Mouse (Mus musculus) NIH3T3 (cell line): Measurements from ENCODE around the gene Plekha6.

ENCODE experiments used
- DNase-seq: peaks from one replicate; pipeline ENCODE4 v3.0.0-alpha.2; 2012; ENCODE audit warnings: low read depth

Gene Plekha6

DNA sequence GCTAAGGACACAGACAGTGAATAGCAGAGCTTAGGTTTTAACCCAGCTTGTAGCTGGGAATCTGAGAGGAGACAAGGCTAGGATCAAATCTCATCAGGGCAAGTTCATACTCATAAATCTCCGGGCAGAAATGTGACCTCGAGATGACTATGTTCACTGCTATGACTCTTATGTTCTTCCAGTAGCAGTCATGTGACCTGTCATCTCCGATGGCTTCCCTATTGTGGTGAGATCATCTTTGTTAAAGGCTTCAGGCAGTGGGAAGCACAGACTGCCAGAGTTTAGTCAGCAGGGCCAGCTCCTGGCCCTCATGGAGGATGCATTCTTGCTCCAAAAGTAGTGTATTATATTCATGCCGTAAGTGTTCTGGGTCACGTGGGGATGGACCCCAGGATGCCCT is 113.0 kb downstream of the Plekha6 start:
- DNase-seq: no peak

DNA sequence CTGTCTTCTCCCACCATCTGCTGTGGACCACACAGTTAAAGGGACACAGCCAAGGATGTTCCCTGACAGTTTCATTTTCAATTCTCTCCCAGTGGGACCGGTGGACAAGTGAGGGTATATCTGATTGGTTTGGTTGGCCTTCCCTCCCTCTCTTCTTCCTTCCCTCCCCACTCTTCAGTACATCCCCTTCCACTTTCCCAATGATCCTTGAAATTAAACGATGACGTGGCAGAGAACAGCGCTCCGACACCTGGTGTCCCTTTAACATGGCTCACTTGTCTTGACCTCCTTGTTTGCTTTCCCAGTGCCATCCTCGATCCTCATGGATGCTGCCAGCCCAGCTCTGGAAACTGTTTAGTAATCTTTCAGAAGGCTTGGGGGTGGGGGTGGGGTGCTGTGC is 114.5 kb downstream of the Plekha6 start:
- no peak for DNase-seq

DNA sequence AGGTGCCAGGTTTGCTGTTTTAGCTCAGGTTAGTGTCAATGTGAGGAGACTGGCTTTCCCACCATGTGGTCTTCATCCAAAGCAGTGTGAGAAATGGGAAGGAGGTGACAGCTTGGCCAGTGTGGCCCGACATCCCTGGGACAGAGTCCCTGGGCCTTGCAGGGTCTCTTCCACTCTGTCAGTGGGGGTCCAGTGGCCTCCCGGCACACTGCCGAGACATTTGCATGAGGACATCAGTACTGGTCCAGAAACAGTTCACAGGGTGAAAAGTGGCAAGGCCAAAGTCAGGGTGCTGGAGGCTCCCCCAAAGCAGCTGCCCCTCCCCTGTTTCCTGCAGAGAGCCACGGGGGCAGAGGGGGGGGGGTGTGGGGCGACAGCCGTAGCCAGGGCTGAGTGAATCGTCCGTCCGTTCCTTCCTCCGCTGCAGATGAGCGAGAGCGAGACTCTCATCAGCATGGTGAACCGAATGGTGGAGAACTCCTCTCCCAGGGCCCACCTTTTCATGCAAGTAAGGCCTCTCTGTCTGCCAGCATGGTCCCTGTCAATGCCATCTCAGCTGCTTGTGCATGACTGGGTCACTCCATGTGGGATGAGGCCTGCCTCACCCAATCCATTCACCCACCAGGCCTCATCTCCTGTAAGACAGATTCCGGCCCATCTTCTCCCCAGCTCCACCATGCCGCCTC is 115.1 kb downstream of the Plekha6 start:
- no peak for DNase-seq

DNA sequence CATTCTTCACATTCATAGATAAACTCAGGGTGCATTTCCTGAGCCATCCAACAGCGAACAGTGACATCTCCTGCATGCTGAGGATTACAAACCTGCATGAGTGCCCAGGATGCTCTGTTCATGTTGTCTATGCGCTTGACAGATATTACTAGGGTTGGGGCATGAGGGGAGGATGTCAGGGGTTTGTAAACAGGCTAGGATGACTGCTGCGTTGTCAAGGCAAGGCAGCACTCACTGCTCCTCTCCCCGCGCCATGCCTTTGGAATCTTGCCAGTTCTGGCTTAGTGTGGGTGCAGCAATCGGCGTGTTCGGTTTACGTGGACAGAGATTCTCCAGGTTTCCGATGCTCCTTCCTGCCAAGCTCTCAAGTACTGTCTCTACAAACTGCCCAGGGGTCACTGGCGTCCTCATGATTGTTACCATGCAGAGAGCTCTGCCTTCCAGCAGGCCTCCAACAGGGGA is 115.7 kb downstream of the Plekha6 start:
- no peak for DNase-seq

DNA sequence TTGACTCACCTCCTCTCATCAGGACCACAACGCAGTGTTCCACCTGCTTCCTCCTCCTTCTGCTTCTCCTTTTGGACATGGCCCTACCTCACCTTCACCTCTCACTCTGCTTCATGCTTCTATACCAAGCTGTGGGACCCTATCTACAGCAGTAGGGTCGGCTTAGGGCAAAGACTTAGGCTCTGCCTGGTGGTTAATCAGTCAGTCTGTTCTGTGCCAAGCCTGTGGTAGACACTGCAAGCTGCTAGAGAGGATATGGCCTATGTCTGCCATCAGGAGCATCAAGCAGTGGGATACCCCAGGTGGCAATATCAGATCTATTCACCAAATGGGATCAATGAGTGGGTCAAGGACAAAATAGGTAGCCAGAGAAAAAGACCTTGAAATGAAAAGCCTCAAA is 116.5 kb downstream of the Plekha6 start:
- DNase-seq: no peak

DNA sequence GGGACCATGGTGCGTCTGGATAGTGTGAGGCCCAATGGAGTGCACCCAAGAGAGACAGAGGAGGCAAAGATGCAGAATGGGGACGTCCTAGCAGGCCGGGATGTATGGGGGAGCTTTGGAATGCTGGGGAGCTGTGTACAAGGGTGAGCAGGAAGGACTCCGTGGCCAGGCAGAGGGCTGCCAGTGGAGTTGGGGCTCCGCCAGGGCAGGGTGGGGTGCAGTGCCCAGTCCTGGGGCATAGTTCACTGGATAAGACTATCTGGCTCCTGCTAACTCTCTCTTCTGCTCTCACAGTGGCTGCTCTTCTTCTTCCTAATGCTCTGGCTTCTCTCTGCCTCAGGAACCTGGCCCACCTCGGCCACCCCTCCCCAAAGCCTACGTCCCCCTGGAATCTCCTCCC is 121.9 kb downstream of the Plekha6 start:
- no peak for DNase-seq

DNA sequence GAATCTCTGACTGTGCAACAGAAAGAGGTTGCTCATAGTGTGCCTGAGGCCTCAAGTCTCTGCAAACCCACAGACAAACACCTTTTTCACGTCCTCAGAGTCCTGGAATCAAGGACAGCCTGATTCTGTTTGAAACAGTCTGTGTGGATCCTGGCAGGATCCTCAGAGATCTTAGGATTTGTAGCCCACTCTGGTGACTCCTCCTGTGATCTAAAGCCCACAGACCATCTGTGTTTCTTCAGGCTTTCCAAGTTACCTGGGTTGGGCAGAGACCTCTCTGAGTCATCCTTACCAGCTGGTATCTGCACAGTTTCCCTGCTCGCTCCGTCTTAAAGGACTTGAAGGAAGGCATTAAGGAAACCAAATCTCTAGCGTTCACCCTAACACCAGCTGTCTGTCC is 123.0 kb downstream of the Plekha6 start:
- DNase-seq: no peak

DNA sequence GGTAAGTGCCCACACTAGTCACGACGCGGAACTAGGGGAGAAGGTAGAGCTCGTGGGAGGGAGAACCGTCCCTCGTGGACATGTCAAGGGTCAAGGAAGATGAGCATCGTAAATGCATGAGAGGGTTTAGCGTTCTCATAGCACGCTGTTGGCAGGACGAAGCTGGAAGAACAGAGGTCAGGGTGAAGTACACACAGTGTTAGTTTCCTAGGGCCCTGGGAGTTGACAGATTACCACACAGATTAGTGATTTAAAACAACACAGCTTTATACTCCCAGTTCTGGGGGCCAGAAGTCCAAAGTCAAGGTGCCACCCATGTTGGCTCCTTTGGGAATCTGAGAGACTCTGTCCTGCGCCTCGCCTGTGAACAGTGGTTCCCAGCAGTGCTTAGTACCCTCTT is 123.9 kb downstream of the Plekha6 start:
- no peak for DNase-seq

DNA sequence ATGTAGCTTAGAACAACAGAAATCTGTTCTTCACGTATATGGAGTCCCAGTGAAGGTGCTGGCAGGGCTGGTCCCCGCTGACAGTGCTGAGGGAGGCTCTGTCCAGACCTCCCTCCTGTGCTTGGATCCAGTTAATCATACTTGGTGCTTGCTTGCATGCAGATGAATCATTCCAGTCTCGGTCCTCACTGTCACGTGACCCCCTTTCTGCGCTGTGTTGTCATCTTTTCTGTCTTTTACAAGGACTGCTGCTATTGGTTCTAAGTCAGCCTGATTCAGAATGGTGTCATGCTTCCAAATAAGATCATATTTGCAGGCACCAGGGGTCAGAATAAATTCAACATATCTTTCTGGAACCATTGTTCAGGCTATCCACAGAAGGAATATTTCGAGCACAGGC is 127.9 kb downstream of the Plekha6 start:
- no peak for DNase-seq

DNA sequence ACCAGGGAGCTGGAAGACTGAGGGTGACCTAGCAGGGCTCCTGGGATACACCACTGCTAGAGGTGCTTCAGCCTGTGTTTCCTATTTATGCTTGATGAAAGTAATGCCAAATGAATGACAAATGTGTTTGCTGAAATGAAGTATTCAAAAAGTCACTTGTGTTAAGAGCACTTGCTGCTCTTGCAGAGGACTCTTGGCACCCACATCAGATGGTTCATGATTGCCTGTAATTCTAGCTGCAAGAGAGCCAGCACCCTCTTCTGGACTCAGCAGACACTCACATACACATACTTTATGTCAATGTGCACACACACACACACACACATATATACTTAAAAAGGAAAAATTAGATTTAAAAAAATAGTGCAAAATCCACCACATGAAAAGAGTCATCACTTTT is 128.6 kb downstream of the Plekha6 start:
- no peak for DNase-seq

DNA sequence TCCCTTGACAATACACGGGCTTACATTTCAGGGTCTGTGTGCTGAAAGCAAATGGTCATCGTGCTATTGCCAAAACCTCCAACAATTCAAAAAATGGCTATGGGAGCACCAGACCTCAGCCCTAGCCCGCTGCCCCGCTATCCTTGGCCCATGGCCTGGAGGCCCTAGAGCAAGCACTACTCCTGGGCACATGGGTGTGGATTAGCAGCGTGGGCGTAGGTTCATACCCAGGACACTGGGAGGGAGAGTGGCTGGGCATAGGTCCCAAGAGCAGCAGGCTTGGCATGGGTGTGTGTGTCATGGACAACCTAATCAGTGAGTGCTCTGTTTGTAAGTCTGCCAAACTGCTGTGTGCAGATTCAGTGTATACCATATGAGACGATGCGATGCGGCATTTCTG is 132.4 kb downstream of the Plekha6 start:
- peak; percentile 75 for DNase-seq

DNA sequence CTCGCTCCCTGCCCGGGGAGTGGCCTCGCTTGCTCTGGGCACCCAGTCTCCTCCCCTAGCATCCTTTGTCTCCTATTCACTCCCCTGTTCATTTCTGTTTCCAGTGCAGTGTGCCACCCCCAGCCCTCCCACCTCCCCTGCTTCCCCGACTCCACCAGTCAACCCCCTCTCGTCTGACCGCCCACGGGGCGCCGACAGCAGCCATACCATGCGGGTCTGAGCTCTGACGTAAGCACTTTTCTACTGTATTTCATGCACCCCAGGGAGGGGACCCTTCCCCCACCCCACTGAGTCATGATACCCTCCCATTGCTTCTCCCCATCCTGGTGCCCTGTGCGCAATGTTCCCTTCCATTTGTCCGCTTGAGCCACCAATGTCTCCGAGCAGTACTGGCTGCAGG is 134.8 kb downstream of the Plekha6 start:
- DNase-seq: no peak

DNA sequence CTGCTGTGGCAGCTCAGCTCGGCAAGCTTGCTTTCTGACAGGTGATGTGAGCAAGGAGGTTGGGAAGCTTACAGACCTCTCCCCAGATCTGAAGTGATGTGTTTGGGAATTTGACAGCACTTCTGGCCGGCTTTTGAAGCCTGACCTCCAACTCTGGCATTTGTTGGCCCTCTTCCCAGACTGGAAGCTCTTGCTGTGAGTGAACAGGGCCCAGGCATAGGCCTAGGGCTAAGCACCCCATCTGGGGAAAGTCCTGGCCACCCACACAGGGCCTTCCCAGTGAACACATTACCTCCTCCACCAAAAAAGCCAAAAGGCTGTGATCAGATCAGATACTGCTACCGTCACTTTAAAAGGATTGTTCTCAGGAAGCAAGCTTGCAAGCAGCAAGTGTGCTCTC is 138.5 kb downstream of the Plekha6 start:
- peak; percentile 76 for DNase-seq

DNA sequence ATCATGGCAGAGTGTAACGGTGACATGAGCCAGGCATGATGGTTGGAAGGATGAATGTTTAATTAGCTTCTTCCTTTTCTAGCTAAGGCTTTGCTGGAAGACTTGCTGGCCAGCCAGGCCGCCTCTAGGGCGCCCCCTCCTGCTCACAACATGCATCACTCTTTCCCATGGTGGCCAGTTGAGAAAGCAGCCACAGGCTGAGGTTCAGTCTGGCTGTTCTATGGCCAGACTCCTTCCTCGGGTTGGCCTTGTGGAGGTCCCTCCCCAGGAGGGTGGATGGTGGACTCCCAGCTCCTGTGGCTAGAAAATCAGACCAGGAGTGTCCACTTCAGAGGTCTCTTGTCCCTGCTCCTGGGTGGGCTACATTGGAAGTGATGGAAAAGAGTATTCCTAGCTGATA is 142.8 kb downstream of the Plekha6 start:
- peak; percentile 77 for DNase-seq

DNA sequence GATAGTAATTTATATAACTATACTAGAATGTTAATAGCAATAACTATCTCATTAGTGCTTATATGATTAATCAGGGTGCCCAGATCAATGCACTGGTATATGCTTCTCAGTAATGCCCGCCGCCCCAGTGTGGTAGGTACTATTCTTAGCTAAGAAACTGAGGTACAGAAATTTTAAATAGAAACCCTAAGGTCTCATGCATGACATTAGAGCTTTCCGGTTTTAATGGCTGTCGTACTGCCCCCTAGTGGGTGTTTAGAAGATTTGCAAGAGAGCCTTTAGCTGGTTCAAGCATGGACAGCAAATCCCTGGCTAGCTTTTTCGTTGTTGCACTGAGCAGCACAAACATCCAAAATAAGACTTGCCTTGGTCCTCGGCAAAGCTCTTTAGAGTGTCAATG is 143.3 kb downstream of the Plekha6 start:
- DNase-seq: peak; percentile 83

DNA sequence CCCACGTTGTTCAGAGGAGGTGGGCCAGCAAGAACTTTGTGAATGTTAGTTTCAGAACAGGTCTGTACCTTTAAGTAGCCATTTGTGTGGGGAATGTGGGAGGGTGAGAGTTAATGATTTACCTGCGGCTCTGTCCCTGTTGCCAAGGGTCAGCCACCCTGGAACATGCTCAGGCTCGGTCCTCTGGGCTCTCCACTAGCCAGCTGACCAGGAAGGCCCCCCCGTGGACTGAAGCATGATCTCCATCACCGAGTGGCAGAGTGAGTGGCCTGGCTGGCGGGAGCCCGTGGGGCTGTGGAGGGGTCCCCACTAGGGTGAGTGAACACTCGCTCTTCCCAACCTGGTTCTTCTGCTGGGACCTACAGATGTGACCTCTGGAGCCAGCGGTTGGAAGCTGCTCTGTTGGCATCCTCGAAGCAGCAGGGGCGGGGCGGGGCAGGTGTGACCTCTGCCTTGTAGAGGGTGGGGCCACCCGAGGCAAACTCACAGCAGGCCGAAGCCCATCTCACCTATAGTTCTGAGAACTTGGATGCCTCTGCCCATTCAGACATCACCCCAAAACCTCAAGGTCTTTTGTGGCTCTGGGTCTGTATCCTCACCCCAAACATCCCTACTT is 145.8 kb downstream of the Plekha6 start, which contains the start of gene Golt1a:
TSS of gene Golt1a (plus strand) at position 149 of the 616 bp plus-strand sequence.
- DNase-seq: no peak

DNA sequence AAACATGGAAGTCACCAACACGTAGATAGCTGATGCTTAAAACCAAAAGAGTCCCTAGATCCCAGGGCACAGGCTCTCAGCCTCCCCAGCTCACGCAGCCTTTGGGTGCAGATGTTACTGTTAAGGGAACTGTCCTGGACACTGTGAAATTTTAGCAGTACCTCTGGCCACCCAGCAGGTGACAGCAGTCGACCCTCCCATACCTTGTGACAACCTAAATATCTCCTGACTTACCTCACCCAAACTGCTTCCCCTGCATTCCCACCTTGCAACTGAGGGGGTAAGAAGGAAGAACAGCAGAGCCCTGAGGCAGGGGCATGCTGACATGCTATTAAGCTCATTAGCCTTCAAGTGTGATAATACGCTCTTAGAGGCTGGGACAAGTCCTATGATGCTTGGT is 147.2 kb downstream of the Plekha6 start:
- DNase-seq: no peak

DNA sequence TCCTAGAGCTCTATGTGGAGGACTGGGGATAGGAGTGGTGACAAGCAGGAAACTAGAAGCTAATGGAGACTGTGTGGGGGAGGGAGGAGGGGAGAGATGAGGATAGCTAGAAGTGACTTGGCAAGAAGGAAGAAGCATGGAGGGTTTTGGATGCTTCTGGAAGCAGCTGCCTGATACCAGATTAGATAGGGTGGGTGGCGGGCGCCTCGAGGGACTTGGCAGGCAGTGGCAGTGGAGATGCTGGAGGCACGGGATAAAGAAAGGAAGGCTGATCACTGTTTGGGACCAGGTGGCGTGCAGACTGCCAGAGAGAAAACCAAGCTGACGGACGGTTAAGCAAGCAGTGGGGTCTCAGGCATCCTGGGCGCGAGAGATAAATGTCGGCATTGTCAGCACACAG is 147.9 kb downstream of the Plekha6 start:
- DNase-seq: no peak

DNA sequence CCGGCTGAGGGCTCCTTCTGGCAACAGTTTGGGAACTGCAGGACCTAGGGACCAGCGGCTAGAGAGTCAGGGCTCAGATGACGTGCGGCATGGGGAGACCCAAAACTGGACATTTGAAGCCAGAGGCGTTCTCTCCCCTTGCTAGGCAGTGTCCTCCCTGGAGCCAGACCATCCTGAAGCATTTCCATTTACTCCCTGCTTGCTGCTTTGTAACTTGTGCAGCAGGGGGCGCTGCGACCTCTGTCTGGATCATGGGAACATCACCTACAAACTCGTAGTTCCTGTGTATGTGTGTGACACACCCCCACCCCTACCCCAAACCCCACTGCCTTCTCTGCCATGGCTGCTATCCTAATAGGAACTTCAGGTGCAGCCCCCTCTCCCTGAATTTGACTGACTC is 150.4 kb downstream of the Plekha6 start:
- peak; percentile 53 for DNase-seq

DNA sequence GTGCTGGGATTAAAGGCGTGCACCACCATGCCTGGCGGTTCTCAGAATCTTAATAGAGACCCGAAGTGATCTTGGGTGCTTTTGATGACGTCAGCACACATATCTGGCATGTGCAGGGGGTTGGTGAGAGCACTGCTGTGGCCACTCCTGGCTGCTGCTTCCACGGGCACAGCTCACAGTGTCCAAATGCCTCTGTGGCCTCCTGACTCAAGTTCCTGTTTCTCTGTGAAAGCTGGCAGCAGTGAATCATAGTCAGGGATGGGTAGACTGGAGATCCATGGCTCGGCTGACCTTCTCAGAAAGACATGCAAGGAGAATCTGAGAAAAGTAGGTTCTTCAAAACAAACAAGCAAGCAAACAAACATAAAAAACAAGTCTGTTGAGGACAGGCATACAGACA is 151.8 kb downstream of the Plekha6 start:
- no peak for DNase-seq

DNA sequence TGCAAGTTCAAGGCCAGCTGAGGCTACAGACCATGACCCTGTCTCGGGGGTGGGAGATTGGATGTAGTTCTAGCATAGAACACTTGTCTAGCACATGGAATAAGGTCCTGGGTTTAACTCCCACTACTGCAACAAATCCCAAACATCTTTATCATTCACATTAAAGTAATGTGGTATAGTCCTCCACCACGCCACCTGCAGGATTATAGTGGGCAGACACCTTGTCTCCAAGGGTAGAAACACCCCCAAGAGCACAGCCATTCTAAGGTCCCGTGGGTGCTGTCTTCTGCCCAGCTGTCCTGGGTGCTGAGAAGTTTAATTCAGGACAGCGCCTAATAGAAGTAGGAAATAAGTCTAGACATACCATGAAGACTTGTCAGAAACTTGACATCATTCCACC is 152.6 kb downstream of the Plekha6 start:
- DNase-seq: no peak

DNA sequence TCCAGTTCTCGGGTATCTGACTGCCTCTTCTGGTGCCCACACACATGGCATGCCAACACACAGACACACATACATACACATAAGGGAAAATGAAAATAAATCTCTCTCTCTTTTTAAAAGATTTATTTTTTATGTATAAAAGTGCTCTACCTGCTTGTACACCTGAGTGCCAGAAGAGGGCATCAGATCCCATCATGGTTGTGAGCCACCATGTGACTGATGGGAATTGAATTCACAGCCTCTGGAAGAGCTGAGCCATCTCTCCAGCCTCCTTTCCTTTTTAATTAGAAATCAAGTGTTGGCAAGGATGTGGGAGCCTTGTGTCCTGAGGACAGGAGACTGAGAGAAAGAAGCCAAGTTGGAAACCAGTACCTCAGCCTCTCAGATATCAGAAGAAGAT is 153.1 kb downstream of the Plekha6 start:
- no peak for DNase-seq

DNA sequence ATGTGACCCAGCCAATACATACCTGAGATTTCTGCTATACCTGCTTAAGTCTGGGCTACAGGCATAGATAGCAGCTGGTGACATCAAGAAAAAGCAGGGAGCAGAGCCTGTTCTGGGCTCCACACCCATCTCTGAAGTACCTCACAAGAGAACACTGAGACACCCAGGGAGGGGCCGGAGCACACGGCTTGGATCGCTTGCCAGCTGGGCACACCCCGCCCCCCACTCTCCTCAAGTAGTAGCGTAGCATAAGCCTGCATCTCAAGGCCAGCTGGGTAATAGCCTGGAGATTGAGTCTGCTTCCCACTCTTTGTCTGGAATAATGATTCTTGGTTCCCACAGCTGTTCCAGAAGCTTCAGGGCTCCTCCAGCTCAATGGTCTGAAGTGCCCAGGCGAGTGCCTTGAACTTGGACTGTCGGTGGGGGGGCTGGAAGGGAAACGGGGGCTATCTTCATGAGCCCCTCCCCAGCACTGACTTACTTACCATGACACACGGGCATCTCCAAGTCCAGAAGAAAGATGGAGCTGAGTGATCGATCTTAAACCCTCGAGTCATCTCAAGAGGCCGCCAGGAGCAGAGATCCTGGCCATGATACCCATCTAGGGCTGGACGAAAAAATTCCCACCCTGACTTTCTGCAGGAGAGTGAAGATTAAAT is 157.4 kb downstream of the Plekha6 start, which contains the start of gene Kiss1:
TSS of gene Kiss1 (plus strand) at position 609 of the 659 bp plus-strand sequence.
- DNase-seq: no peak
